In the genomic region with DNA sequence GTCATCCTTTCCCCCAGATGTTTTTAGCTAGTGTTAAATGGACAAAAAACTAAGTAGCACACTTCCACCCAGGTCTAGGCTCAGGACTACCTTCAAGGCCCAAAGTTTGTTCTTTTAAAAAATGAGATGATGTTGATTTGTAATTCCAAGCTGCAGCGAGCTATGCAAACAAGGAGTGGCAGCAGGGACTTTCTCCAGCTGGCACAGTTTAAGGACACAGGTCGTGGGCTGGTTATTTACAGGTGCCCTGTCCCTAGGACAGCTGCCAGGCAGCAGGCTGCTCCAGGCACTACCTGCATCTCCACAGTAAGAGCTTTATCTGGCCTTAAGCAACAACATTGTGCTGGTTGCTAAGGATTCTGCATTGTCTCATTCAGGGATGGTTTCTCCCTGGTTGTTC, we compare ENCODE assay signal across 18 mouse cellular contexts. TPM values are rescaled to one million over a fixed set of nuclear protein-coding genes. Genes with fewer than 3 reads are reported as not detected.
"Had no signal": no experiment of that assay in that cellular context is flagged by ENCODE, and none has a peak within 500 bp of the region (broad histone marks: within the 10 kb centered on the region; RNA-seq: fewer than 3 reads in every experiment).

No protein-coding gene starts in this region.

- H3K4me2 ChIP-seq: liver, embryonic 13.5 days; liver, embryonic 15.5 days; lung, embryonic 14.5 days; midbrain, embryonic 13.5 days; midbrain, embryonic 15.5 days; neural tube, embryonic 12.5 days had no signal

- ATAC-seq: midbrain, embryonic 13.5 days; midbrain, embryonic 15.5 days had no signal

- H3K9ac ChIP-seq: liver, embryonic 13.5 days; liver, embryonic 15.5 days; lung, embryonic 14.5 days; midbrain, embryonic 13.5 days; midbrain, embryonic 15.5 days; neural tube, embryonic 12.5 days had no signal

- H3K27ac ChIP-seq: liver, embryonic 13.5 days; liver, embryonic 15.5 days; macrophage; midbrain, embryonic 13.5 days; midbrain, embryonic 15.5 days; neural tube, embryonic 12.5 days had no signal

- H3K4me1 ChIP-seq: midbrain, embryonic 13.5 days; midbrain, embryonic 15.5 days; neural tube, embryonic 12.5 days had no signal

- H3K4me3 ChIP-seq: liver, embryonic 13.5 days; liver, embryonic 15.5 days; megakaryocyte, embryonic 14.5 days; midbrain, embryonic 13.5 days; midbrain, embryonic 15.5 days; neural tube, embryonic 12.5 days had no signal

- H3K9me3 ChIP-seq: liver, embryonic 13.5 days; liver, embryonic 15.5 days; megakaryocyte, embryonic 14.5 days; midbrain, embryonic 13.5 days; midbrain, embryonic 15.5 days; neural tube, embryonic 12.5 days had no signal

- DNase-seq: liver, embryonic 13.5 days; lung, adult 18-20 months; lung, embryonic 14.5 days; lung, postnatal 10 days; right cerebral cortex, postnatal 14 days; spleen, adult 18-20 months; thymus, adult 2 months; thymus, postnatal 25 days; thymus, postnatal 4 days had no signal

- H3K27me3 ChIP-seq: liver, embryonic 13.5 days; liver, embryonic 15.5 days; megakaryocyte, embryonic 14.5 days; midbrain, embryonic 13.5 days; midbrain, embryonic 15.5 days; neural tube, embryonic 12.5 days had no signal

RNA-seq across cellular contexts. Expression of a gene that starts 23.1 kb away (rescaled TPM):
- total RNA-seq: megakaryocyte progenitor cell, adult 5-6 weeks; monocyte, adult 5-6 weeks; neutrophil, adult 5-6 weeks had no signal
- polyA plus RNA-seq: macrophage had no signal
